Mouse (Mus musculus): Measurements from ENCODE around the gene Lpgat1. TPM values are rescaled to one million over a fixed set of nuclear protein-coding genes. Genes with fewer than 3 reads are reported as not detected.

Gene Lpgat1
- polyA plus RNA-seq, 1 experiment from 2014 or later: 12.4 TPM

- Histone ChIP-seq H3K9me3 (replicated peaks; ENCODE audit: control insufficient read depth, low read length) (no peaks in the 10 kb centered on the region), H3K27me3 (ENCODE audit: control insufficient read depth, insufficient read depth, low read length) (no peaks in the 10 kb centered on the region; the same call in 1 of the 2 replicates), H3K4me3 (replicated peaks; ENCODE audit: low read length) (no peak overlapping the region), H3K27ac (ENCODE audit: low read length) (no peak overlapping the region), H3K9ac (ENCODE audit: low read length) (no peak overlapping the region), H3K4me2 (ENCODE audit: low read depth, low read length) (no peak overlapping the region), H3K36me3 (ENCODE audit: control insufficient read depth, insufficient read depth, low read length) (no peaks in the 10 kb centered on the region), H3K4me1 (ENCODE audit: control insufficient read depth, insufficient read depth, low read length) (peaks cover 18% of the 10 kb centered on the region)
- no peak for ATAC-seq (ENCODE audit: insufficient read depth, low FRiP score)
- WGBS: 49% methylated on average over 6 of the region's 6 CpGs
Measured at GRCm38 (mm10) chr1:191818145-191818631, 100.6 kb downstream of the Lpgat1 start.

- H3K4me2 ChIP-seq (ENCODE audit: low read depth, low read length): no peak overlapping the region
- no peak overlapping the region for H3K4me3 ChIP-seq (replicated peaks; ENCODE audit: low read length)
- H3K4me1 ChIP-seq (ENCODE audit: control insufficient read depth, insufficient read depth, low read length): peaks cover 18% of the 10 kb centered on the region
- no peak overlapping the region for H3K9ac ChIP-seq (ENCODE audit: low read length)
- H3K27me3 ChIP-seq (ENCODE audit: control insufficient read depth, insufficient read depth, low read length): no peaks in the 10 kb centered on the region; the same call in 1 of the 2 replicates
- ATAC-seq (ENCODE audit: insufficient read depth, low FRiP score): no peak
- H3K9me3 ChIP-seq (replicated peaks; ENCODE audit: control insufficient read depth, low read length): no peaks in the 10 kb centered on the region
- H3K36me3 ChIP-seq (ENCODE audit: control insufficient read depth, insufficient read depth, low read length): no peaks in the 10 kb centered on the region; the same call in 1 of the 2 replicates
- no peak overlapping the region for H3K27ac ChIP-seq (ENCODE audit: low read length)
Measured at GRCm38 (mm10) chr1:191819026-191819425, 101.4 kb downstream of the Lpgat1 start.

- peak overlapping the region; percentile 92 for H3K4me2 ChIP-seq (ENCODE audit: low read depth, low read length)
- 4% methylated on average over 15 of the region's 15 CpGs for WGBS
- H3K9me3 ChIP-seq (replicated peaks; ENCODE audit: control insufficient read depth, low read length): no peaks in the 10 kb centered on the region
- no peaks in the 10 kb centered on the region; the same call in 1 of the 2 replicates for H3K27me3 ChIP-seq (ENCODE audit: control insufficient read depth, insufficient read depth, low read length)
- peaks cover 10% of the 10 kb centered on the region for H3K36me3 ChIP-seq (ENCODE audit: control insufficient read depth, insufficient read depth, low read length)
- ATAC-seq (ENCODE audit: insufficient read depth, low FRiP score): no peak
- H3K4me1 ChIP-seq (ENCODE audit: control insufficient read depth, insufficient read depth, low read length): peaks cover 18% of the 10 kb centered on the region
- H3K9ac ChIP-seq (ENCODE audit: low read length): peak overlapping the region; percentile 67
- H3K27ac ChIP-seq (ENCODE audit: low read length): no peak overlapping the region
- peak overlapping the region; percentile 94 for H3K4me3 ChIP-seq (replicated peaks; ENCODE audit: low read length)
Measured at GRCm38 (mm10) chr1:191820951-191821325, 103.3 kb downstream of the Lpgat1 start.

GRCm38 (mm10) chr1:191821326-191822091, 103.9 kb downstream of the Lpgat1 start, which contains the start of gene Nek2:
Gene Nek2 (plus strand): TSS chr1:191821444.
- H3K4me2 ChIP-seq (ENCODE audit: low read depth, low read length): peak within 1 kb of the TSS; percentile 92
- peak within 1 kb of the TSS; percentile 94 for H3K4me3 ChIP-seq (replicated peaks; ENCODE audit: low read length)
- peaks cover 18% of the 10 kb centered on the region for H3K4me1 ChIP-seq (ENCODE audit: control insufficient read depth, insufficient read depth, low read length)
- H3K27me3 ChIP-seq (ENCODE audit: control insufficient read depth, insufficient read depth, low read length): no peaks in the 10 kb centered on the region; the same call in 1 of the 2 replicates
- H3K9ac ChIP-seq (ENCODE audit: low read length): peak within 1 kb of the TSS; percentile 83
- no peaks in the 10 kb centered on the region for H3K9me3 ChIP-seq (replicated peaks; ENCODE audit: control insufficient read depth, low read length)
- peak within 1 kb of the TSS; percentile 74 for H3K27ac ChIP-seq (ENCODE audit: low read length)
- under 1% methylated on average over 79 of the region's 79 CpGs for WGBS
- H3K36me3 ChIP-seq (ENCODE audit: control insufficient read depth, insufficient read depth, low read length): peaks cover 10% of the 10 kb centered on the region
- peak; percentile 93 for ATAC-seq (ENCODE audit: insufficient read depth, low FRiP score)

- Histone ChIP-seq H3K36me3 (ENCODE audit: control insufficient read depth, insufficient read depth, low read length) (peaks cover 16% of the 10 kb centered on the region; the same call in 1 of the 2 replicates), H3K27ac (ENCODE audit: low read length) (no peak overlapping the region)
Measured at GRCm38 (mm10) chr1:191829124-191829523, 111.5 kb downstream of the Lpgat1 start.

GRCm38 (mm10) chr1:191833396-191833795, 115.8 kb downstream of the Lpgat1 start:
- Histone ChIP-seq H3K9ac (ENCODE audit: low read length) (no peak overlapping the region), H3K9me3 (replicated peaks; ENCODE audit: control insufficient read depth, low read length) (no peaks in the 10 kb centered on the region), H3K4me1 (ENCODE audit: control insufficient read depth, insufficient read depth, low read length) (no peaks in the 10 kb centered on the region), H3K36me3 (ENCODE audit: control insufficient read depth, insufficient read depth, low read length) (peaks cover 7% of the 10 kb centered on the region; the same call in 1 of the 2 replicates), H3K27me3 (ENCODE audit: control insufficient read depth, insufficient read depth, low read length) (no peaks in the 10 kb centered on the region), H3K4me2 (ENCODE audit: low read depth, low read length) (no peak overlapping the region), H3K27ac (ENCODE audit: low read length) (no peak overlapping the region), H3K4me3 (replicated peaks; ENCODE audit: low read length) (no peak overlapping the region)
- ATAC-seq (ENCODE audit: insufficient read depth, low FRiP score): no peak
- 92% methylated on average over 6 of the region's 6 CpGs for WGBS

More at GRCm38 (mm10) chr1:191829124-191829523, 111.5 kb downstream of the Lpgat1 start:
- no peak for ATAC-seq (ENCODE audit: insufficient read depth, low FRiP score)
- H3K9me3 ChIP-seq (replicated peaks; ENCODE audit: control insufficient read depth, low read length): no peaks in the 10 kb centered on the region
- H3K4me2 ChIP-seq (ENCODE audit: low read depth, low read length): no peak overlapping the region
- 79% methylated on average over 3 of the region's 3 CpGs for WGBS
- H3K4me3 ChIP-seq (replicated peaks; ENCODE audit: low read length): no peak overlapping the region
- no peaks in the 10 kb centered on the region for H3K4me1 ChIP-seq (ENCODE audit: control insufficient read depth, insufficient read depth, low read length)
- H3K9ac ChIP-seq (ENCODE audit: low read length): no peak overlapping the region
- no peaks in the 10 kb centered on the region for H3K27me3 ChIP-seq (ENCODE audit: control insufficient read depth, insufficient read depth, low read length)

Other genes starting within 250 kb of the Lpgat1 start
- gene Dtl, start 142.3 kb upstream of the Lpgat1 start, polyA plus RNA-seq (2015; fragmentation: Nextera tagmentation; extraction: Ambion mirVana): 37.6 and 39.9 TPM in 2 replicates
- 46.1 and 47.8 TPM in 2 replicates for gene Ints7, start 142.2 kb upstream of the Lpgat1 start, polyA plus RNA-seq (2015; fragmentation: Nextera tagmentation; extraction: Ambion mirVana)
- 32.1 and 34.0 TPM in 2 replicates for gene Nek2, start 103.6 kb downstream of the Lpgat1 start, polyA plus RNA-seq (2015; fragmentation: Nextera tagmentation; extraction: Ambion mirVana)
- 1.6 and 1.7 TPM in 2 replicates for gene Slc30a1, start 188.9 kb downstream of the Lpgat1 start, polyA plus RNA-seq (2015; fragmentation: Nextera tagmentation; extraction: Ambion mirVana)

Data from stomach, embryonic 16.5 days (tissue).